Mouse (Mus musculus) liver, adult 2 months (tissue): ENCODE measurements around the gene Ptpra. TPM values are rescaled to one million over a fixed set of nuclear protein-coding genes. Genes with fewer than 3 reads are reported as not detected.

Source experiments
- DNase-seq: peaks from one replicate; pipeline ENCODE4 v3.0.0-alpha.2; 2011; ENCODE audit warnings: low read depth, low spot score; ENCODE audit errors: extremely low read depth
- H3K27ac ChIP-seq: fragments of 200-500 bp; replicated peaks from 2 replicates; pipeline ENCODE4 v1.5.1; 2012; ENCODE audit warnings: low read depth, mild to moderate bottlenecking, control low read depth, inconsistent platforms, low read length; ENCODE audit not compliant: insufficient read depth
- H3K27me3 ChIP-seq: fragments of 200-500 bp; 2 replicates; pipeline ENCODE4 v1.6.1; 2012; ENCODE audit warnings: mild to moderate bottlenecking, moderate library complexity, low read length, inconsistent platforms; ENCODE audit not compliant: control insufficient read depth, insufficient read depth
- H3K36me3 ChIP-seq: fragments of 200-500 bp; 2 replicates; pipeline ENCODE4 v1.6.1; 2012; ENCODE audit warnings: low read length, inconsistent platforms; ENCODE audit not compliant: control insufficient read depth, insufficient read depth
- H3K4me1 ChIP-seq: fragments of 200-500 bp; 2 replicates; pipeline ENCODE4 v1.6.1; 2011; ENCODE audit warnings: low read length; ENCODE audit not compliant: control insufficient read depth, insufficient read depth
- H3K4me3 ChIP-seq: fragments of 200-500 bp; 2 replicates; pipeline ENCODE4 v1.5.1; 2011; ENCODE audit warnings: low read depth, mild to moderate bottlenecking, control low read depth, low read length, moderate library complexity; ENCODE audit not compliant: insufficient read depth
- H3K79me2 ChIP-seq: fragments of 200-500 bp; 2 replicates; pipeline ENCODE4 v1.6.1; 2012; ENCODE audit warnings: inconsistent platforms, mild to moderate bottlenecking, low read length, moderate library complexity; ENCODE audit not compliant: control insufficient read depth, insufficient read depth
- H3K9ac ChIP-seq: fragments of 200-500 bp; 2 replicates; pipeline ENCODE4 v1.6.1; 2012; ENCODE audit warnings: low read depth, mild to moderate bottlenecking, control low read depth, inconsistent platforms, low read length
- CTCF ChIP-seq: fragments of 200-500 bp; IDR thresholded peaks from 2 replicates; pipeline ENCODE4 v1.5.1; 2011; ENCODE audit warnings: low read depth, low read length, control low read depth
- POLR2A ChIP-seq: fragments of 200-500 bp; IDR thresholded peaks from 2 replicates; pipeline ENCODE4 v1.6.1; 2011; ENCODE audit warnings: low read length, control low read depth; ENCODE audit not compliant: insufficient read depth; ENCODE audit errors: extremely low read depth
- WGBS: fragments of 180-500 bp; shearing (Covaris S2); methylation state at CpG from one replicate; pipeline ENCODE4 v1.1.7; 2018; 5-methylcytosine and 5-hydroxymethylcytosine counted together
- polyA plus RNA-seq: library from polyadenylated mRNA; depleted of rRNA; stranded (reverse); fragments of >200 nt; gene quantifications from 2 replicates; pipeline ENCODE4 v1.2.3, GENCODE M21; 2012
- total RNA-seq: library from RNA; depleted of rRNA; stranded (reverse); fragments of >200 nt; gene quantifications from 2 replicates; pipeline ENCODE4 v1.2.3, GENCODE M21; 2014

The Ptpra gene
- total and polyA plus RNA-seq, 2 experiments: 23.9 to 24.8 TPM

- no peaks in the 10 kb centered on the region for H3K4me1 ChIP-seq
- no peak overlapping the region for H3K4me3 ChIP-seq
- TF ChIP-seq POLR2A: no peak
- TF ChIP-seq CTCF: no peak
- no peak overlapping the region for H3K27ac ChIP-seq
- H3K9ac ChIP-seq: no peak overlapping the region
- H3K27me3 ChIP-seq: peaks cover 7% of the 10 kb centered on the region
- H3K36me3 ChIP-seq: no peaks in the 10 kb centered on the region
- H3K79me2 ChIP-seq: no peaks in the 10 kb centered on the region
- DNase-seq: no peak
- 85% methylated on average over 6 of the region's 6 CpGs for WGBS
Observed at GRCm38 (mm10) chr2:130586016-130586415, 135.9 kb downstream of the Ptpra start.

GRCm38 (mm10) chr2:130588373-130588772, 138.3 kb downstream of the Ptpra start:
- no peak for DNase-seq
- Histone ChIP-seq H3K79me2 (no peaks in the 10 kb centered on the region), H3K27ac (no peak overlapping the region), H3K4me1 (no peaks in the 10 kb centered on the region), H3K27me3 (no peaks in the 10 kb centered on the region), H3K9ac (no peak overlapping the region), H3K36me3 (no peaks in the 10 kb centered on the region), H3K4me3 (no peak overlapping the region)
- TF ChIP-seq POLR2A (no peak), CTCF (no peak)
- WGBS: 67% methylated on average over 2 of the region's 2 CpGs

- Histone ChIP-seq H3K9ac (no peak overlapping the region), H3K4me3 (no peak overlapping the region), H3K27me3 (no peaks in the 10 kb centered on the region), H3K27ac (no peak overlapping the region), H3K4me1 (no peaks in the 10 kb centered on the region), H3K79me2 (no peaks in the 10 kb centered on the region), H3K36me3 (no peaks in the 10 kb centered on the region)
- WGBS: 81% methylated on average over 4 of the region's 4 CpGs
- no peak for DNase-seq
- TF ChIP-seq CTCF: no peak
- TF ChIP-seq POLR2A: no peak
Observed at GRCm38 (mm10) chr2:130589157-130589556, 139.1 kb downstream of the Ptpra start.

- no peak overlapping the region for H3K9ac ChIP-seq
- no peaks in the 10 kb centered on the region for H3K4me1 ChIP-seq
- H3K79me2 ChIP-seq: no peaks in the 10 kb centered on the region
- H3K27ac ChIP-seq: no peak overlapping the region
- TF ChIP-seq CTCF (no peak), POLR2A (no peak)
- no peak for DNase-seq
- no peak overlapping the region for H3K4me3 ChIP-seq
- H3K36me3 ChIP-seq: peaks cover 2% of the 10 kb centered on the region; the same call in 1 of the 2 replicates
- no peaks in the 10 kb centered on the region for H3K27me3 ChIP-seq
- 84% methylated on average over 2 of the region's 2 CpGs for WGBS
Observed at GRCm38 (mm10) chr2:130589761-130590160, 139.7 kb downstream of the Ptpra start.

- WGBS: 95% methylated on average over 2 of the region's 2 CpGs
- Histone ChIP-seq H3K79me2 (no peaks in the 10 kb centered on the region), H3K27ac (no peak overlapping the region), H3K4me3 (no peak overlapping the region), H3K27me3 (no peaks in the 10 kb centered on the region), H3K9ac (no peak overlapping the region), H3K4me1 (no peaks in the 10 kb centered on the region), H3K36me3 (peaks cover 8% of the 10 kb centered on the region)
- TF ChIP-seq POLR2A (no peak), CTCF (no peak)
- DNase-seq: no peak
Observed at GRCm38 (mm10) chr2:130591016-130591415, 140.9 kb downstream of the Ptpra start.

- 96% methylated on average over 1 of the region's 1 CpGs for WGBS
- H3K4me1 ChIP-seq: no peaks in the 10 kb centered on the region
- peaks cover 17% of the 10 kb centered on the region for H3K36me3 ChIP-seq
- H3K27ac ChIP-seq: no peak overlapping the region
- no peaks in the 10 kb centered on the region for H3K27me3 ChIP-seq
- no peak overlapping the region for H3K9ac ChIP-seq
- TF ChIP-seq CTCF (no peak), POLR2A (no peak)
- no peak for DNase-seq
- no peak overlapping the region for H3K4me3 ChIP-seq
- no peaks in the 10 kb centered on the region for H3K79me2 ChIP-seq
Observed at GRCm38 (mm10) chr2:130595596-130595995, 145.5 kb downstream of the Ptpra start.
